Mouse (Mus musculus) hindbrain, embryonic 11.5 days (tissue): ENCODE results near the gene Tctn3. TPM values are rescaled to one million over a fixed set of nuclear protein-coding genes. Genes with fewer than 3 reads are reported as not detected.
A peak's percentile ranks its signal among the peaks of the same experiment; 100 is the strongest.

Experiments
- ATAC-seq: fragments of 200-750 bp; cut with Nextera tagmentation; 2 replicates; pipeline ENCODE4 v1.8.0; 2017; ENCODE audit warnings: mild to moderate bottlenecking, moderate TSS enrichment, moderate library complexity; ENCODE audit not compliant: low FRiP score
- DNase-seq: peaks from one replicate; pipeline ENCODE4 v3.0.0-alpha.2; 2015; ENCODE audit warnings: low spot score
- H3K27ac ChIP-seq: fragments of 300-500 bp; sonication (generic); 2 replicates; pipeline ENCODE4 v1.5.1; 2014; ENCODE audit warnings: mild to moderate bottlenecking, low read depth, low read length
- H3K27me3 ChIP-seq: fragments of 300-500 bp; sonication (generic); 2 replicates; pipeline ENCODE4 v1.6.1; 2014; ENCODE audit warnings: mild to moderate bottlenecking, low read length, moderate library complexity, mixed read lengths; ENCODE audit not compliant: control insufficient read depth, insufficient read depth
- H3K36me3 ChIP-seq: fragments of 300-500 bp; sonication (generic); 2 replicates; pipeline ENCODE4 v1.6.1; 2014; ENCODE audit warnings: mild to moderate bottlenecking, low read length, moderate library complexity, mixed read lengths; ENCODE audit not compliant: control insufficient read depth, insufficient read depth
- H3K4me1 ChIP-seq: fragments of 300-500 bp; sonication (generic); replicated peaks from 2 replicates; pipeline ENCODE4 v1.6.1; 2014; ENCODE audit warnings: low read length, mixed read lengths; ENCODE audit not compliant: control insufficient read depth, insufficient read depth
- H3K4me2 ChIP-seq: fragments of 300-500 bp; sonication (generic); replicated peaks from 2 replicates; pipeline ENCODE4 v1.6.1; 2014; ENCODE audit warnings: mild to moderate bottlenecking, low read depth, low read length
- H3K4me3 ChIP-seq: fragments of 300-500 bp; sonication (generic); 2 replicates; pipeline ENCODE4 v1.5.1; 2014; ENCODE audit warnings: low read depth, low read length
- H3K9ac ChIP-seq: fragments of 300-500 bp; sonication (generic); 2 replicates; pipeline ENCODE4 v1.6.1; 2014; ENCODE audit warnings: low read depth, low read length
- H3K9me3 ChIP-seq: fragments of 300-500 bp; sonication (generic); 2 replicates; pipeline ENCODE4 v1.6.1; 2016; ENCODE audit warnings: low read length; ENCODE audit not compliant: control insufficient read depth
- WGBS: fragments of 180-500 bp; shearing (Covaris S2); extraction: QIAGEN DNeasy Blood & Tissue Kit; methylation state at CpG from one replicate; pipeline ENCODE4 v1.1.7; 2014; 5-methylcytosine and 5-hydroxymethylcytosine counted together
- polyA plus RNA-seq: library from polyadenylated mRNA; unstranded; fragments of >200 nt; fragmentation: Nextera tagmentation; extraction: Ambion mirVana; gene quantifications from 2 replicates; pipeline ENCODE4 v1.2.1, GENCODE M21; 2014

Tctn3 gene
- polyA plus RNA-seq, 1 experiment from 2014 or later = 13.2 TPM

DNA sequence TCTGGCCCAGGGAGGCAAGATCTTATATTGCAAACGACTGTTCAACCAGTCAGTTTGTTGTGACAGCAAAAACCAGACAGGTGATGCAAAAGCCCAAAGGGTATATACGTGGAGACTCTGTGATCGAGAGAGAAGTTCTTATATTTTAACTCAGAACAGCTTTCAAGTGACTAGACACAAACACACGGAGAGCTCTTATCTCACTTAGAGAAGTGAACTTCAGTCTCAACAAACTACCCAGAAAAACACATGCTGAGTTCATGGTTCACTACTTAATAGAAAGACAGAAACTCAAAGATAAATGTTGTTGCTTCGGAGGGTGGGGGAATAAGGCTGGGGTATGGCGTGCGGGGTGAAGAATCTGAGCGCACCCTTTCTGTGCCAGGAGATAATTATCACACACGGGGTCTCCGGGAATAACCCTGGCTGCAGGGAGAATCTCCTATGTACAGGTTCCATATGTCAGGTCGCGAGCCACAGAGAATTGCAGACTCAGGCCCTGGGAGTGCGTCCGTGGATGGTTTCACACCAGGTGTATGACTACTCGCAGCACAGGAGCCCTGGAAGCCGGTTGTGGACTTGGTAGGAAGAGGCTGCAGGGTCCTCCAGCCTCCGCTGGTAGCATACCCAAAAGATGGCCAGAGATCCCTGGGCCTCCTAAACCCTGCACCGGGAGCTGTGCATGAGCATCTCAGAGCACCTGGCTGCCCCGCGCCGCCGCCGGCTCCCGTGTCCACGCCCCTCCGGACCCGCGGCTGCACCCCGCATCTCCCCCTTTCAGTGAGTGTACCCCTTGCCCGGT is 24.3 kb downstream of the Tctn3 start:
- Histone ChIP-seq H3K36me3 (no peaks in the 10 kb centered on the region), H3K27ac (peak overlapping the region; percentile 61), H3K4me1 (0 out of 2 replicates have a peak, but pooled peaks cover 4% of the 10 kb centered on the region), H3K27me3 (no peaks in the 10 kb centered on the region), H3K9me3 (no peaks in the 10 kb centered on the region), H3K9ac (peak overlapping the region; percentile 83), H3K4me2 (peak overlapping the region; percentile 83), H3K4me3 (peak overlapping the region; percentile 86)
- ATAC-seq (peak; percentile 67), DNase-seq (peak; percentile 4)
- 5% methylated on average over 30 of the region's 30 CpGs for WGBS

DNA sequence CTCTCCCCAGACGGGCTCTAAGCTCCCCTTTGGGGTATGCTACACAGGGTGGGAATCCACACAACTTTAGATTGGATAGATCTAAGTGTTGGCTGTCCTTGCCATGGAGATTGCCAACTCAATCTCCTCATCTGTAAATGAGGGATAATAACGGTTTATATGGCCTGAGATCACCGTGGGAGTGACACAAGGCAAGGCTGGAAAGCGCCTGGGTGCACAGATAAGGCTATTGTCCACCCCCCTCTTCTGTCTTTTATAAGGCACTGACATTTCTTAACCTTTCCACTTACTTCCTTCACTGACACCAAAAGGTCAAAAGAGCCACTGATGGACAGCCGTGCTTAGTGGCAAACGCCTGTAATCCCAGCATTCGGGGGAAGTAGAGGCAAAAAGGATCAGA is 25.1 kb downstream of the Tctn3 start:
- Histone ChIP-seq H3K4me3 (peak overlapping the region; percentile 86; the same call in 1 of the 2 replicates), H3K4me2 (peak overlapping the region; percentile 83), H3K27ac (no peak overlapping the region), H3K9me3 (no peaks in the 10 kb centered on the region), H3K36me3 (no peaks in the 10 kb centered on the region), H3K9ac (no peak overlapping the region), H3K4me1 (0 out of 2 replicates have a peak, but pooled peaks cover 4% of the 10 kb centered on the region), H3K27me3 (no peaks in the 10 kb centered on the region)
- ATAC-seq (no peak), DNase-seq (no peak)
- 55% methylated on average over 7 of the region's 7 CpGs for WGBS

DNA sequence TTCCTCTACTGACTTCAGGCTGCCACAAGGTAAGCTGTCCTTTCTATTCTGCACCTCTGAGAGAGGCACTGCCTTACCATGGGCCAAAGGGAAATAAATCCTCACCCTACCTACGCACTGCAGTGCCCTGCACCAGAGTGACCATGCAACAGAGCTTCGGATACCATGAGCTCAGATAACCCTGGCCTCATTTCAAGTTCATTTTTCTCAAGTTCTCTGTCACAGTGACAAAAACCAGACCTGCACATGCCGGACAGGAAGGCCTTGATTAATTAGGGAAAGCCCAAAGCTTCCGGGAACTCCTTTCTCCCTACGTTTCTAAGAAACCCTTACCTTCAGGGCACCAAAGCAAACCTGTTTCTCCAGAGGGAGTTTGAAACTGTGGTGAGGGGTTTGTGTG is 30.4 kb downstream of the Tctn3 start:
- no peak for ATAC-seq
- Histone ChIP-seq H3K36me3 (peaks cover 4% of the 10 kb centered on the region; the same call in 1 of the 2 replicates), H3K27me3 (no peaks in the 10 kb centered on the region), H3K9me3 (no peaks in the 10 kb centered on the region), H3K27ac (no peak overlapping the region), H3K4me1 (no peaks in the 10 kb centered on the region), H3K4me2 (no peak overlapping the region), H3K4me3 (no peak overlapping the region), H3K9ac (no peak overlapping the region)
- 91% methylated on average over 5 of the region's 5 CpGs for WGBS
- no peak for DNase-seq

DNA sequence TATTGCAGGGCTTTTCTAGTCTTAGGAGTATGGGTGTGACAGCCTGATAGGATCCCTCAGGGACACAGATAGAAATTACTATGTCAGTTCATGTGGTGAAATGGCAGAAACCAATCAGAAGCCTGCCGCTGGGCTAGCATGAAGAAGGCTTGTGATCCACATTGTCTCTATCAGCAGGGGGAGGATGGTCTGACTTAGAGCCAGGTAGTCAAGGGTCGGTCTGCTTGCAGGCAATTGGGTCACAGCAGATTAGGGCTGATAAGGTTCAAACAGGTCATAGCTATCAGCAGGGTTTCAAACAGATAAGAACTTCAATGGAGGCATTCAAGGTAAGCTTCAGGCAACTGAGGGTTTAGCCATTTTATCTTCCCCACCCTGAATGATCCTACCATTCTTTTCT is 31.1 kb downstream of the Tctn3 start:
- Histone ChIP-seq H3K27ac (no peak overlapping the region), H3K27me3 (no peaks in the 10 kb centered on the region), H3K9me3 (no peaks in the 10 kb centered on the region), H3K4me3 (no peak overlapping the region), H3K4me1 (no peaks in the 10 kb centered on the region), H3K9ac (no peak overlapping the region), H3K4me2 (no peak overlapping the region), H3K36me3 (peaks cover 4% of the 10 kb centered on the region; the same call in 1 of the 2 replicates)
- DNase-seq (no peak), ATAC-seq (no peak)
- 88% methylated on average over 2 of the region's 2 CpGs for WGBS

DNA sequence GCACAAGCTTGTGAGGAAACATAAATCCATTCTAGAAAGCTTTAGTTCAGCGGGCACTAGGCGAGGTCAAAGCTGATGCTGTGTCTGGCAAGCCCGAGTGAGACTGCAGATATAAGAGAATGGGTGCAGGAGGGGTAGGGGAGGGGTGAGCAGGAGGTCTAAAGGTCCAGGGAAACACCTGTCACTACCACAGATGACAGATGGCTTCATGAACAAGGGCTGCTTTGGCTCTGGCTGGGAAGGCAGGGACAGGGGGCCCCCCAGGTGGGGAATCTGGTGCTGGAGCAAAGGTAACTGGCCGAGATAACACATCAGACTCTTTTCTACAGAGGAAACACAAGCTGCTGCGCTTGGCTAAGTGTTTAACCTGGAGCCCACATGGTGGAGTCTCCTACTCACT is 36.6 kb downstream of the Tctn3 start:
- Histone ChIP-seq H3K36me3 (peaks cover 23% of the 10 kb centered on the region), H3K4me3 (no peak overlapping the region), H3K27me3 (no peaks in the 10 kb centered on the region), H3K4me2 (no peak overlapping the region), H3K27ac (no peak overlapping the region), H3K4me1 (no peaks in the 10 kb centered on the region), H3K9me3 (0 out of 2 replicates have a peak, but pooled peaks cover 3% of the 10 kb centered on the region), H3K9ac (no peak overlapping the region)
- ATAC-seq (no peak), DNase-seq (no peak)
- WGBS = 92% methylated on average over 5 of the region's 5 CpGs

DNA sequence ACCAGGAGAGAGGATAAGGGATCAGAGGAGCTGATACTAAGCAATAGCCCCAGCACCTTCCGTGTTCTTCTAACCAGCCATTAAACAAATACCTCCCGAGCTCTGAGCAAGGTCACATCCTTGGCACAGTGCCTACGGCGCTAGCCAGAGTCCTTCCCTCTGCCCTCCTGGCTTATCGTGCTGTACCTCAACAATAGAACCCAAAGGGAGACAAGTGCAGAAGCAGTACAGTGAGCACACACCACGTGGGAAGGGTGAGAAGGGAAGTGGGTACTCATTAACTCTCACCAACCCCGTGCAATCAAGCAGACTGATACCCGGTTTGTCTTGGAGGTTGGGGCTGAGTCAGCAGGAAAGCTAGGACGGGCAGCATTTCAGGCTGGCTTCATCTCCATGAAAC is 41.3 kb downstream of the Tctn3 start:
- Histone ChIP-seq H3K4me1 (no peaks in the 10 kb centered on the region), H3K36me3 (peaks cover 44% of the 10 kb centered on the region), H3K4me2 (no peak overlapping the region), H3K9ac (no peak overlapping the region), H3K27ac (no peak overlapping the region), H3K4me3 (no peak overlapping the region), H3K27me3 (no peaks in the 10 kb centered on the region), H3K9me3 (0 out of 2 replicates have a peak, but pooled peaks cover 4% of the 10 kb centered on the region)
- 92% methylated on average over 9 of the region's 9 CpGs for WGBS
- DNase-seq = no peak
- no peak for ATAC-seq

DNA sequence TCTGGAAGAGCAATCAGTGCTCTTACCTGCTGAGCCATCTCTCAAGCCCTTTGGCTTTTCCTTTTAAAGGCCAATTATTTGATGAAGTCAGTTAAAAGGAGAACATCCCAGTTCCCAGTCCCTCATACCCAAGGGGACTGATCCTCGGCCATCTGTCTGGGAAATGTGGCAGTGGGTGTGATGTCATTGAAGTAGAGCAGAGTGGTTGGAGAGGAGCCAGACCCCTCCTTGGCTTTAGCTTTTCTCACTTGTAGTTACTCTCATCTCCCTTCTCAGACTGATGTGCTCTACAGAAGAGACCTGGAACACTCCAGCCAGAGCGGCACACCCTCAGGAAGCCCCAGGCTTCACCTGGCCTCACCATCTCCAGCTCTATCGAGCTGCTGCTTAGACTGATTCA is 44.4 kb downstream of the Tctn3 start:
- Histone ChIP-seq H3K4me3 (no peak overlapping the region), H3K9me3 (0 out of 2 replicates have a peak, but pooled peaks cover 4% of the 10 kb centered on the region), H3K36me3 (peaks cover 39% of the 10 kb centered on the region), H3K27ac (no peak overlapping the region), H3K4me1 (no peaks in the 10 kb centered on the region), H3K4me2 (no peak overlapping the region), H3K9ac (no peak overlapping the region), H3K27me3 (no peaks in the 10 kb centered on the region)
- 95% methylated on average over 3 of the region's 3 CpGs for WGBS
- no peak for DNase-seq
- no peak for ATAC-seq

DNA sequence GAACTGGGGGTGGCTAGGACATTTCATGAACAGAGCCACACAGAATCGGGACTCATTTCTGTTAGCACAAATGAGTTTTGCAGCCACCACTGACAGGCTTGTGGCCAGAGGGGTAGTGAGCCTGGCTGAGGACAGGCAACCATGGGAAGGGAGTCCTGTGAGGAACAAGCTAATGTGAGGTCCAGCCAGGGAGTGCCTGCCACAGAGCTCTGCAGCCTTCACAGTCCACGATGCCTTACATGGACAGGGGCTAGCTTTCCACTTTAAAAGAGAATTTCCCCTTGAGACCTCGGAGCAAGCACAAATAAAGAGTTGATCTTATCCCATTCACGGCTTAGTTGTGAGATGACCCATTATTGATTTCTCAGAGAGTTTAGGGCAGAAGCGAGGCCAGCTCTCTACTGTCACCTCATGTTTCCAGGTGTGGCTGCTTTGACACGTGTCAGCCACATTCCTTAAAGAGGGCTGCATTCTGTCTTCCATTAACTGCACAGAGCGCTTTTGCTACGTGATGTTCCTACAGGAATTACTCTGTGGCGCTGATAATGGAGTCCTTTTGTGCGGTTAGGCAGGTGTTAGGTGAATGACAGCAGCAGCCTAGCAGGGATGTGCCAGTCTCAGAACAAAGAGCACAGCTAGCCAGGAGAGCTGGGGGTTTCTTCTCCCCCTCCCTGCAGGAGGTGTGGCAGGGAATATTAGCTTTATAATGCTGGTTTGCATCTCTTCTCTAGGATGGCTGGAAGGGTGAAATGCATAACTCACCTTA is 48.0 kb downstream of the Tctn3 start:
- DNase-seq = no peak
- no peak for ATAC-seq
- Histone ChIP-seq H3K27me3 (no peaks in the 10 kb centered on the region), H3K4me1 (no peaks in the 10 kb centered on the region), H3K9me3 (no peaks in the 10 kb centered on the region), H3K27ac (no peak overlapping the region), H3K4me3 (no peak overlapping the region), H3K4me2 (no peak overlapping the region), H3K36me3 (peaks cover 23% of the 10 kb centered on the region), H3K9ac (no peak overlapping the region)
- 87% methylated on average over 10 of the region's 10 CpGs for WGBS
